Mouse (Mus musculus) fibroblast of lung, adult 2 months (primary cell): ENCODE results near the gene Zfp536.

Source experiments
- DNase-seq: peaks from one replicate; pipeline ENCODE4 v3.0.0-alpha.2; 2011; ENCODE audit warnings: low read depth

The Zfp536 gene

GRCm38 (mm10) chr7:37554405-37554804, 219.0 kb downstream of the Zfp536 start:
- DNase-seq, result no peak

GRCm38 (mm10) chr7:37553646-37554045, 219.8 kb downstream of the Zfp536 start:
- no peak for DNase-seq

- no peak for DNase-seq
Measured at GRCm38 (mm10) chr7:37552384-37552783, 221.1 kb downstream of the Zfp536 start.

- no peak for DNase-seq
Measured at GRCm38 (mm10) chr7:37548805-37549204, 224.6 kb downstream of the Zfp536 start.

- no peak for DNase-seq
Measured at GRCm38 (mm10) chr7:37544011-37544410, 229.4 kb downstream of the Zfp536 start.

GRCm38 (mm10) chr7:37542951-37543350, 230.5 kb downstream of the Zfp536 start:
- no peak for DNase-seq

GRCm38 (mm10) chr7:37531166-37531565, 242.3 kb downstream of the Zfp536 start:
- no peak for DNase-seq

- no peak for DNase-seq
Measured at GRCm38 (mm10) chr7:37528311-37528710, 245.1 kb downstream of the Zfp536 start.

- DNase-seq, result no peak
Measured at GRCm38 (mm10) chr7:37527890-37528289, 245.6 kb downstream of the Zfp536 start.

- no peak for DNase-seq
Measured at GRCm38 (mm10) chr7:37521407-37521806, 252.0 kb downstream of the Zfp536 start.

GRCm38 (mm10) chr7:37510933-37511675, 262.3 kb downstream of the Zfp536 start:
- DNase-seq, result no peak

- no peak for DNase-seq
Measured at GRCm38 (mm10) chr7:37509700-37510099, 263.7 kb downstream of the Zfp536 start.

GRCm38 (mm10) chr7:37505548-37505947, 267.9 kb downstream of the Zfp536 start:
- DNase-seq, result no peak

- no peak for DNase-seq
Measured at GRCm38 (mm10) chr7:37505096-37505495, 268.3 kb downstream of the Zfp536 start.

GRCm38 (mm10) chr7:37498881-37499280, 274.6 kb downstream of the Zfp536 start:
- no peak for DNase-seq

GRCm38 (mm10) chr7:37496491-37496890, 276.9 kb downstream of the Zfp536 start:
- no peak for DNase-seq

GRCm38 (mm10) chr7:37490312-37490711, 283.1 kb downstream of the Zfp536 start:
- DNase-seq, result no peak

- DNase-seq, result no peak
Measured at GRCm38 (mm10) chr7:37484946-37485345, 288.5 kb downstream of the Zfp536 start.

GRCm38 (mm10) chr7:37482564-37482963, 290.9 kb downstream of the Zfp536 start:
- DNase-seq, result no peak

- DNase-seq, result no peak
Measured at GRCm38 (mm10) chr7:37481165-37481564, 292.3 kb downstream of the Zfp536 start.

GRCm38 (mm10) chr7:37477309-37477708, 296.1 kb downstream of the Zfp536 start:
- no peak for DNase-seq

GRCm38 (mm10) chr7:37475485-37475884, 298.0 kb downstream of the Zfp536 start:
- no peak for DNase-seq

GRCm38 (mm10) chr7:37474284-37474683, 299.2 kb downstream of the Zfp536 start:
- no peak for DNase-seq
